Mouse (Mus musculus) adrenal gland, adult 18-20 months (tissue): Measurements from ENCODE around the gene Plppr1. TPM values are rescaled to one million over a fixed set of nuclear protein-coding genes. Genes with fewer than 3 reads are reported as not detected.
"Not testable (repeated sequence)": the region's sequence is repeated elsewhere in the genome, so short reads cannot be mapped to it uniquely, and the experiment has no call there.

Experiments
- DNase-seq, 2 experiments: peaks; one replicate each; pipeline ENCODE4 v3.0.0; 2021 to 2022; ENCODE audit warnings: low spot score in 2 of 2
- total RNA-seq, 2 experiments: library from RNA; stranded (reverse); gene quantifications; 1 replicate in 1 of 2; 2 replicates in 1 of 2; pipeline ENCODE4 v1.2.3; 2021

Gene Plppr1
- total RNA-seq, 2 experiments from 2014 or later = 0.22 TPM; not detected in 1

- no peak for DNase-seq
Measured at GRCm38 (mm10) chr4:49232206-49233031, 173.3 kb downstream of the Plppr1 start.

- DNase-seq = no peak
Measured at GRCm38 (mm10) chr4:49233032-49233406, 173.9 kb downstream of the Plppr1 start.

- DNase-seq = no peak
Measured at GRCm38 (mm10) chr4:49238111-49238510, 179.0 kb downstream of the Plppr1 start.

GRCm38 (mm10) chr4:49239451-49239850 lies 180.4 kb downstream of the Plppr1 start:
- no peak for DNase-seq

- no peak for DNase-seq
Measured at GRCm38 (mm10) chr4:49244791-49245190, 185.7 kb downstream of the Plppr1 start.

- DNase-seq = no peak
Measured at GRCm38 (mm10) chr4:49245274-49245673, 186.2 kb downstream of the Plppr1 start.

- no peak for DNase-seq
Measured at GRCm38 (mm10) chr4:49251262-49251661, 192.2 kb downstream of the Plppr1 start.

- DNase-seq = no peak
Measured at GRCm38 (mm10) chr4:49252169-49252568, 193.1 kb downstream of the Plppr1 start.

GRCm38 (mm10) chr4:49278515-49278914 lies 219.4 kb downstream of the Plppr1 start:
- DNase-seq = no peak

GRCm38 (mm10) chr4:49284692-49285291 lies 225.7 kb downstream of the Plppr1 start:
- DNase-seq = no peak

- no peak for DNase-seq
Measured at GRCm38 (mm10) chr4:49285340-49286196, 226.5 kb downstream of the Plppr1 start.

- no peak for DNase-seq
Measured at GRCm38 (mm10) chr4:49286197-49286492, 227.1 kb downstream of the Plppr1 start.

GRCm38 (mm10) chr4:49296434-49296833 lies 237.4 kb downstream of the Plppr1 start:
- no peak for DNase-seq

GRCm38 (mm10) chr4:49299576-49299975 lies 240.5 kb downstream of the Plppr1 start:
- DNase-seq = no peak

GRCm38 (mm10) chr4:49321903-49322635 lies 263.0 kb downstream of the Plppr1 start:
- DNase-seq = no peak

- DNase-seq = not testable (repeated sequence)
Measured at GRCm38 (mm10) chr4:49337949-49338348, 278.9 kb downstream of the Plppr1 start.

- DNase-seq = not testable (repeated sequence)
Measured at GRCm38 (mm10) chr4:49340091-49340490, 281.0 kb downstream of the Plppr1 start.

- DNase-seq = not testable (repeated sequence)
Measured at GRCm38 (mm10) chr4:49348001-49348400, 288.9 kb downstream of the Plppr1 start.

- DNase-seq = no peak
Measured at GRCm38 (mm10) chr4:49348677-49349076, 289.6 kb downstream of the Plppr1 start.

- no peak for DNase-seq
Measured at GRCm38 (mm10) chr4:49350470-49350869, 291.4 kb downstream of the Plppr1 start.

GRCm38 (mm10) chr4:49357097-49357496 lies 298.0 kb downstream of the Plppr1 start:
- DNase-seq = no peak
